Mouse (Mus musculus): ENCODE measurements around the gene Cryba2. TPM values are rescaled to one million over a fixed set of nuclear protein-coding genes. Genes with fewer than 3 reads are reported as not detected.

Cryba2 gene
- polyA plus RNA-seq, 1 experiment: 1.4 TPM

- TF ChIP-seq POLR2A (IDR thresholded peaks at IDR 0.05; ENCODE audit: extremely low read depth, insufficient read depth, low read length) (peak; percentile 43; the same call in 1 of the 2 replicates), CTCF (IDR thresholded peaks at IDR 0.05; ENCODE audit: extremely low read depth, insufficient read depth, low read length) (no peak)
- peak overlapping the region; percentile 97; the same call in 1 of the 2 replicates for H3K4me3 ChIP-seq (ENCODE audit: insufficient read depth, low read length)
- peak overlapping the region; percentile 17 for H3K27ac ChIP-seq (ENCODE audit: insufficient read depth, low read length)
Observed at GRCm38 (mm10) chr1:74859223-74859984, 33.5 kb downstream of the Cryba2 start.

GRCm38 (mm10) chr1:74858805-74859204, 34.1 kb downstream of the Cryba2 start:
- H3K4me3 ChIP-seq (ENCODE audit: insufficient read depth, low read length): peak overlapping the region; percentile 97

More at GRCm38 (mm10) chr1:74859223-74859984, 33.5 kb downstream of the Cryba2 start:
- H3K4me1 ChIP-seq (ENCODE audit: control insufficient read depth, insufficient read depth, low read length): peaks cover 6% of the 10 kb centered on the region

GRCm38 (mm10) chr1:74858171-74858719, 34.7 kb downstream of the Cryba2 start:
- peak overlapping the region; percentile 31; the same call in 1 of the 2 replicates for H3K27ac ChIP-seq (ENCODE audit: insufficient read depth, low read length)
- H3K4me1 ChIP-seq (ENCODE audit: control insufficient read depth, insufficient read depth, low read length): peaks cover 8% of the 10 kb centered on the region
- peak overlapping the region; percentile 97 for H3K4me3 ChIP-seq (ENCODE audit: insufficient read depth, low read length)
- peak; percentile 64; the same call in 1 of the 2 replicates for TF ChIP-seq POLR2A (IDR thresholded peaks at IDR 0.05; ENCODE audit: extremely low read depth, insufficient read depth, low read length)
- TF ChIP-seq CTCF (IDR thresholded peaks at IDR 0.05; ENCODE audit: extremely low read depth, insufficient read depth, low read length): no peak

More at GRCm38 (mm10) chr1:74858805-74859204, 34.1 kb downstream of the Cryba2 start:
- Histone ChIP-seq H3K4me1 (ENCODE audit: control insufficient read depth, insufficient read depth, low read length) (peaks cover 8% of the 10 kb centered on the region), H3K27ac (ENCODE audit: insufficient read depth, low read length) (peak overlapping the region; percentile 17)
- 0 out of 2 replicates have a peak, but pooled peaks have one; percentile 20 for TF ChIP-seq POLR2A (IDR thresholded peaks at IDR 0.05; ENCODE audit: extremely low read depth, insufficient read depth, low read length)
- no peak for TF ChIP-seq CTCF (IDR thresholded peaks at IDR 0.05; ENCODE audit: extremely low read depth, insufficient read depth, low read length)

DNA sequence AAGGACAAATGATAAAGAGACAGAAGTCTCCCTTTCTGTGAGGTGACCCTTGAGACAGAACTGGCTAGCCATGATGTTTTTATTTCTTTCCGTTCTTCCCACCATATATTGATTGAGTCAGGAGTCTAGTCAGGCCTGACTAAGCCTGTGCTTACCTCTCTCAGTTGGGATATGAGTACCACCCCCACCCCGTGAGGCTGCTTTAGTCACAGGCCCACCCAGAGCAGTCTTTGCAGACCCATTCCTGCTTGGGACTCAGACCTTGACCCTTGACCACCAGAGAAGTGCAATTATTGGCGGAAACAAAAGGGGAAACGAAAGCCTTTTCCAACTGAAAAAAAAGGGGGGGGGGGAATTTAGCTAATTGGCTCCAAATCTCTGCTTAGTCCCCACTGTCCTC, 35.3 kb downstream of the Cryba2 start:
- Histone ChIP-seq H3K4me1 (ENCODE audit: control insufficient read depth, insufficient read depth, low read length) (peaks cover 8% of the 10 kb centered on the region), H3K27ac (ENCODE audit: insufficient read depth, low read length) (peak overlapping the region; percentile 31; the same call in 1 of the 2 replicates), H3K4me3 (ENCODE audit: insufficient read depth, low read length) (peak overlapping the region; percentile 97)
- no peak for TF ChIP-seq CTCF (IDR thresholded peaks at IDR 0.05; ENCODE audit: extremely low read depth, insufficient read depth, low read length)
- no peak for TF ChIP-seq POLR2A (IDR thresholded peaks at IDR 0.05; ENCODE audit: extremely low read depth, insufficient read depth, low read length)

DNA sequence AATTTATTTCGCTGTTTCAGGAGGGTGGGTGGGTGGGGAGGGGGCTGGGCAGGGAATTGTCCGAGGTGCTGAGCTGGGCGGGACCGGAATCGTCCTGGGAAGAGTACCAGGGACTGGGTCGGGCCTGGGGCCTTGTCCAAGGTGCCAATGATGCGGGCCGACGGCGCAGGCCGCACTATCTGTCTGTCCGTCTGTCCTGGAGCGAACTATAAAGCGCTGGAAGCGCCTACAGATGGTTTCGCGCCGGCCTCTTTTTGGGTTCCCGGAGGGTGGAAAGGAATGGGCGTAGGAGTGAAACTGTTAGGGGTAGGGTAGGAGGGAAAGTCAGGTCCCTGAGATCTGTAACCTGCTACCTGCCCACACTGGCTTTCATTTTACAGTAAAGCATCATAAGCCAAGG, 35.7 kb downstream of the Cryba2 start:
- peak overlapping the region; percentile 31; the same call in 1 of the 2 replicates for H3K27ac ChIP-seq (ENCODE audit: insufficient read depth, low read length)
- peak overlapping the region; percentile 97 for H3K4me3 ChIP-seq (ENCODE audit: insufficient read depth, low read length)
- H3K4me1 ChIP-seq (ENCODE audit: control insufficient read depth, insufficient read depth, low read length): peaks cover 8% of the 10 kb centered on the region
- TF ChIP-seq POLR2A (IDR thresholded peaks at IDR 0.05; ENCODE audit: extremely low read depth, insufficient read depth, low read length): no peak
- TF ChIP-seq CTCF (IDR thresholded peaks at IDR 0.05; ENCODE audit: extremely low read depth, insufficient read depth, low read length): no peak

- Histone ChIP-seq H3K4me1 (ENCODE audit: control insufficient read depth, insufficient read depth, low read length) (peaks cover 10% of the 10 kb centered on the region), H3K4me3 (ENCODE audit: insufficient read depth, low read length) (peak overlapping the region; percentile 97), H3K27ac (ENCODE audit: insufficient read depth, low read length) (peak overlapping the region; percentile 20; the same call in 1 of the 2 replicates)
- no peak for TF ChIP-seq POLR2A (IDR thresholded peaks at IDR 0.05; ENCODE audit: extremely low read depth, insufficient read depth, low read length)
- TF ChIP-seq CTCF (IDR thresholded peaks at IDR 0.05; ENCODE audit: extremely low read depth, insufficient read depth, low read length): no peak
Observed at GRCm38 (mm10) chr1:74856791-74857190, 36.2 kb downstream of the Cryba2 start.

DNA sequence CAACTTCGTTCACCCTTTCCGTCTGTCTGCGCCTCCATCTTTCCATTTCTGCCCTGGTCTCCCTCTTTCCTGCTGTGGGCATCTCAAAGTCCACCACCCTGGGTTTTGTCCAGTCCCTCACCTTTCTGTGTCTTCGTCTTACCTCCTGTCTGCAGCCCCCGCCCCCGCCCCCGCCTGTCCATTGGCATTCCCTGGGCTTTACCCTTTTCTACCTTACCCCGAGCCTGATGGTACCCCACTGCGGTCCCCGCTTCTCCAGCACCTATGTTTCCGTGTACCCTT, 36.6 kb downstream of the Cryba2 start:
- TF ChIP-seq CTCF (IDR thresholded peaks at IDR 0.05; ENCODE audit: extremely low read depth, insufficient read depth, low read length) (no peak), POLR2A (IDR thresholded peaks at IDR 0.05; ENCODE audit: extremely low read depth, insufficient read depth, low read length) (no peak)
- Histone ChIP-seq H3K4me3 (ENCODE audit: insufficient read depth, low read length) (peak overlapping the region; percentile 97), H3K4me1 (ENCODE audit: control insufficient read depth, insufficient read depth, low read length) (peaks cover 11% of the 10 kb centered on the region), H3K27ac (ENCODE audit: insufficient read depth, low read length) (peak overlapping the region; percentile 20)

GRCm38 (mm10) chr1:74855651-74856438, 37.1 kb downstream of the Cryba2 start:
- no peak for TF ChIP-seq POLR2A (IDR thresholded peaks at IDR 0.05; ENCODE audit: extremely low read depth, insufficient read depth, low read length)
- no peak for TF ChIP-seq CTCF (IDR thresholded peaks at IDR 0.05; ENCODE audit: extremely low read depth, insufficient read depth, low read length)
- H3K4me1 ChIP-seq (ENCODE audit: control insufficient read depth, insufficient read depth, low read length): peaks cover 12% of the 10 kb centered on the region
- peak overlapping the region; percentile 61 for H3K27ac ChIP-seq (ENCODE audit: insufficient read depth, low read length)
- H3K4me3 ChIP-seq (ENCODE audit: insufficient read depth, low read length): peak overlapping the region; percentile 97

DNA sequence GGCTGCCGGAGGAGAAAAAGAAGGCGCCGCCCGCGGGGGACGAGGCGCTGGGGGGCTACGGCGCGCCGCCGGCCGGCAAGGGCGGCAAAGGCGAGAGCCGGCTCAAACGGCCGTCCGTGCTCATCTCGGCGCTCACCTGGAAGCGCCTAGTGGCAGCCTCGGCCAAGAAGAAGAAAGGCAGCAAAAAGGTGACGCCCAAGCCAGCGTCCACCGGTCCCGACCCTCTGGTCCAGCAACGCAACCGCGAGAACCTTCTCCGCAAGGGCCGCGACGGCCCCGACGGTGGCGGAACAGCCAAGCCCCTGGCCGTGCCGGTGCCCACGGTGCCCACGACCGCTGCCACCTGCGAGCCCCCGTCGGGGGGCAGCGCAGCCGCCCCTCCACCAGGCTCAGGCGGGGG, 37.8 kb downstream of the Cryba2 start:
- H3K4me3 ChIP-seq (ENCODE audit: insufficient read depth, low read length): peak overlapping the region; percentile 97
- peaks cover 17% of the 10 kb centered on the region for H3K4me1 ChIP-seq (ENCODE audit: control insufficient read depth, insufficient read depth, low read length)
- H3K27ac ChIP-seq (ENCODE audit: insufficient read depth, low read length): peak overlapping the region; percentile 61; the same call in 1 of the 2 replicates
- TF ChIP-seq CTCF (IDR thresholded peaks at IDR 0.05; ENCODE audit: extremely low read depth, insufficient read depth, low read length): no peak
- TF ChIP-seq POLR2A (IDR thresholded peaks at IDR 0.05; ENCODE audit: extremely low read depth, insufficient read depth, low read length): no peak

All from cortical plate, adult 2 months (tissue).